Mouse (Mus musculus) neural tube, embryonic 14.5 days (tissue): ENCODE results near the gene Pdcd4. TPM values are rescaled to one million over a fixed set of nuclear protein-coding genes. Genes with fewer than 3 reads are reported as not detected.

ENCODE experiments used
- ATAC-seq: fragments of 200-750 bp; cut with Nextera tagmentation; 2 replicates; pipeline ENCODE4 v1.8.0; 2017; ENCODE audit warnings: low read depth, mild to moderate bottlenecking, moderate TSS enrichment, moderate library complexity
- H3K27ac ChIP-seq: fragments of 300-500 bp; sonication (generic); 2 replicates; pipeline ENCODE4 v1.5.1; 2014; ENCODE audit warnings: low read depth, mild to moderate bottlenecking, control low read depth, low read length, moderate library complexity, mixed read lengths
- H3K27me3 ChIP-seq: fragments of 300-500 bp; sonication (generic); 2 replicates; pipeline ENCODE4 v1.6.1; 2014; ENCODE audit warnings: low read length; ENCODE audit not compliant: control insufficient read depth, insufficient read depth
- H3K36me3 ChIP-seq: fragments of 300-500 bp; sonication (generic); 2 replicates; pipeline ENCODE4 v1.6.1; 2014; ENCODE audit warnings: low read length, mixed read lengths; ENCODE audit not compliant: control insufficient read depth, insufficient read depth
- H3K4me1 ChIP-seq: fragments of 300-500 bp; sonication (generic); 2 replicates; pipeline ENCODE4 v1.6.1; 2014; ENCODE audit warnings: low read length; ENCODE audit not compliant: control insufficient read depth, insufficient read depth
- H3K4me2 ChIP-seq: fragments of 300-500 bp; sonication (generic); 2 replicates; pipeline ENCODE4 v1.6.1; 2014; ENCODE audit warnings: mild to moderate bottlenecking, low read depth, low read length, control low read depth
- H3K4me3 ChIP-seq: fragments of 300-500 bp; sonication (generic); 2 replicates; pipeline ENCODE4 v1.5.1; 2014; ENCODE audit warnings: low read depth, low read length, control low read depth, mixed read lengths
- H3K9ac ChIP-seq: fragments of 300-500 bp; sonication (generic); replicated peaks from 2 replicates; pipeline ENCODE4 v1.6.1; 2014; ENCODE audit warnings: low read depth, mild to moderate bottlenecking, control low read depth, low read length, mixed read lengths
- H3K9me3 ChIP-seq: fragments of 300-500 bp; sonication (generic); 2 replicates; pipeline ENCODE4 v1.6.1; 2016; ENCODE audit warnings: low read length; ENCODE audit not compliant: control insufficient read depth
- WGBS: fragments of 180-500 bp; shearing (Covaris S2); extraction: QIAGEN DNeasy Blood & Tissue Kit; methylation state at CpG from one replicate; pipeline ENCODE4 v1.1.7; 2014; 5-methylcytosine and 5-hydroxymethylcytosine counted together
- polyA plus RNA-seq: library from polyadenylated mRNA; unstranded; fragments of >200 nt; fragmentation: Nextera tagmentation; extraction: Ambion mirVana; gene quantifications from 2 replicates; pipeline ENCODE4 v1.2.1, GENCODE M21; 2014

Gene Pdcd4
- polyA plus RNA-seq, 1 experiment from 2014 or later = 63.2 TPM

- Histone ChIP-seq H3K27me3 (no peaks in the 10 kb centered on the region), H3K27ac (no peak overlapping the region), H3K9ac (no peak overlapping the region), H3K4me2 (no peak overlapping the region), H3K36me3 (no peaks in the 10 kb centered on the region), H3K9me3 (no peaks in the 10 kb centered on the region), H3K4me3 (no peak overlapping the region), H3K4me1 (no peaks in the 10 kb centered on the region)
- 95% methylated on average over 1 of the region's 1 CpGs for WGBS
- no peak for ATAC-seq
These were observed 23.2 kb upstream of the Pdcd4 start for GRCm38 (mm10) chr19:53868796-53869195.

- Histone ChIP-seq H3K4me2 (no peak overlapping the region), H3K36me3 (no peaks in the 10 kb centered on the region), H3K27me3 (no peaks in the 10 kb centered on the region), H3K9me3 (no peaks in the 10 kb centered on the region), H3K4me1 (no peaks in the 10 kb centered on the region), H3K9ac (no peak overlapping the region), H3K27ac (no peak overlapping the region), H3K4me3 (no peak overlapping the region)
- 80% methylated on average over 4 of the region's 4 CpGs for WGBS
- ATAC-seq = no peak
These were observed 22.3 kb upstream of the Pdcd4 start for GRCm38 (mm10) chr19:53869427-53870385.

- no peaks in the 10 kb centered on the region for H3K36me3 ChIP-seq
These were observed 21.5 kb upstream of the Pdcd4 start for GRCm38 (mm10) chr19:53870568-53870967.

GRCm38 (mm10) chr19:53871502-53871901 lies 20.5 kb upstream of the Pdcd4 start:
- WGBS = 89% methylated on average over 6 of the region's 6 CpGs
- ATAC-seq = no peak
- H3K27me3 ChIP-seq = no peaks in the 10 kb centered on the region
- H3K4me1 ChIP-seq = no peaks in the 10 kb centered on the region
- no peak overlapping the region for H3K4me3 ChIP-seq
- H3K36me3 ChIP-seq = no peaks in the 10 kb centered on the region
- H3K9me3 ChIP-seq = no peaks in the 10 kb centered on the region
- no peak overlapping the region for H3K27ac ChIP-seq
- H3K4me2 ChIP-seq = no peak overlapping the region
- H3K9ac ChIP-seq = no peak overlapping the region

More at GRCm38 (mm10) chr19:53870568-53870967, 21.5 kb upstream of the Pdcd4 start:
- ATAC-seq = no peak
- WGBS = 65% methylated on average over 2 of the region's 2 CpGs
- Histone ChIP-seq H3K27me3 (no peaks in the 10 kb centered on the region), H3K9ac (no peak overlapping the region), H3K9me3 (no peaks in the 10 kb centered on the region), H3K4me3 (no peak overlapping the region), H3K4me1 (no peaks in the 10 kb centered on the region), H3K27ac (no peak overlapping the region), H3K4me2 (no peak overlapping the region)

DNA sequence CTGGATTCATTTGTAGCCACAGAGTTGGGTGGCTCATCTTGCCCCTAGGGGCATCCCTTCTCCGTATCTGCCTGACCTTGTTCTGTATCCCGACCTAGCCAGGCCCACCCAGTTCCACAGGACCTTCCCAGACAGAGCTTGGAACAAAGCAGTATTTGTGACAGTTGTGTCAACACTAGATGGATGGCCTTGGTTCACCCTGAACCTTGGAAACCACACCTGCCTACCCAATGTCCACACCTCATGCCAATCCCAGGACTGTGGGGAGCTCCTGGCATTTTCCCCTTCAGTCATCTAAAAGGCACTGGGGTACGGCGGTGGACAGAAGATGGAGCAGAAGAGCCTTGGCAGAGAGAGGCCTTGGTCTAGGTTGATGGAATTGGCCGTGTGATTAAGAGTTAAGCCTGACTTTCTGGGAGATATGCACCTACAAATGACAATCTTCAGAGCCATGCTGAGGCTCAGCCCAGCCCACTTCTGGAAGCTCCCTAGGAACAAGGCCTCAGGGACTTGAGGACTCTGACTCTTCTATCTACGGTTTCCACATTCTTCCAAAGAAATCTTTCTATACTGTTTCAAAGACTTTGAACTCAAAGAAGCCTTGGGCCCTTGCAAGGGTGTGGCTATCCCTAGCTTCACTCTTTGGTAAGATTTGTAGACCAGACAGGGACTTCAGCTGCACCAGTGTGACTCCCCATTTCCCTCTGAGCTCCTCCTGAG lies 18.9 kb upstream of the Pdcd4 start:
- no peak overlapping the region for H3K9ac ChIP-seq
- ATAC-seq = no peak
- H3K9me3 ChIP-seq = no peaks in the 10 kb centered on the region
- no peak overlapping the region for H3K4me2 ChIP-seq
- H3K27me3 ChIP-seq = no peaks in the 10 kb centered on the region
- no peaks in the 10 kb centered on the region for H3K4me1 ChIP-seq
- H3K4me3 ChIP-seq = no peak overlapping the region
- 92% methylated on average over 6 of the region's 6 CpGs for WGBS
- no peaks in the 10 kb centered on the region for H3K36me3 ChIP-seq
- H3K27ac ChIP-seq = no peak overlapping the region

GRCm38 (mm10) chr19:53875246-53875645 lies 16.8 kb upstream of the Pdcd4 start:
- no peaks in the 10 kb centered on the region for H3K4me1 ChIP-seq
- 85% methylated on average over 6 of the region's 6 CpGs for WGBS
- no peak for ATAC-seq
- no peak overlapping the region for H3K4me2 ChIP-seq
- no peaks in the 10 kb centered on the region for H3K9me3 ChIP-seq
- no peak overlapping the region for H3K27ac ChIP-seq
- no peaks in the 10 kb centered on the region for H3K36me3 ChIP-seq
- no peaks in the 10 kb centered on the region for H3K27me3 ChIP-seq
- H3K4me3 ChIP-seq = no peak overlapping the region
- no peak overlapping the region for H3K9ac ChIP-seq

- H3K27ac ChIP-seq = no peak overlapping the region
- 58% methylated on average over 1 of the region's 1 CpGs for WGBS
- ATAC-seq = no peak
- H3K27me3 ChIP-seq = no peaks in the 10 kb centered on the region
- no peak overlapping the region for H3K4me2 ChIP-seq
- H3K4me1 ChIP-seq = no peaks in the 10 kb centered on the region
- no peaks in the 10 kb centered on the region for H3K36me3 ChIP-seq
- H3K9ac ChIP-seq = no peak overlapping the region
- H3K4me3 ChIP-seq = no peak overlapping the region
- no peaks in the 10 kb centered on the region for H3K9me3 ChIP-seq
These were observed 14.3 kb upstream of the Pdcd4 start for GRCm38 (mm10) chr19:53877779-53878178.

GRCm38 (mm10) chr19:53880460-53880859 lies 11.6 kb upstream of the Pdcd4 start:
- Histone ChIP-seq H3K9ac (no peak overlapping the region), H3K36me3 (no peaks in the 10 kb centered on the region), H3K4me3 (no peak overlapping the region), H3K9me3 (no peaks in the 10 kb centered on the region), H3K27ac (no peak overlapping the region), H3K27me3 (no peaks in the 10 kb centered on the region), H3K4me2 (no peak overlapping the region), H3K4me1 (no peaks in the 10 kb centered on the region)
- ATAC-seq = no peak
- 92% methylated on average over 1 of the region's 1 CpGs for WGBS

GRCm38 (mm10) chr19:53881786-53882185 lies 10.2 kb upstream of the Pdcd4 start:
- Histone ChIP-seq H3K27ac (no peak overlapping the region), H3K27me3 (no peaks in the 10 kb centered on the region), H3K36me3 (no peaks in the 10 kb centered on the region), H3K4me1 (no peaks in the 10 kb centered on the region), H3K9me3 (no peaks in the 10 kb centered on the region), H3K4me3 (no peak overlapping the region), H3K9ac (no peak overlapping the region), H3K4me2 (no peak overlapping the region)
- ATAC-seq = no peak
- 61% methylated on average over 5 of the region's 5 CpGs for WGBS
